Mouse (Mus musculus) T-helper 1 cell (primary cell): ENCODE data around the gene Kif3c.
"Not testable (repeated sequence)": the region's sequence is repeated elsewhere in the genome, so short reads cannot be mapped to it uniquely, and the experiment has no call there.

Source experiments
- in situ Hi-C: fragments of 300-600 bp; cut with MboI, MseI; formaldehyde crosslinking; loops from one replicate; pipeline ENCODE4 v1.15.1; 2025; ENCODE audit warnings: high pct_unique_total_duplicates

Kif3c gene

DNA sequence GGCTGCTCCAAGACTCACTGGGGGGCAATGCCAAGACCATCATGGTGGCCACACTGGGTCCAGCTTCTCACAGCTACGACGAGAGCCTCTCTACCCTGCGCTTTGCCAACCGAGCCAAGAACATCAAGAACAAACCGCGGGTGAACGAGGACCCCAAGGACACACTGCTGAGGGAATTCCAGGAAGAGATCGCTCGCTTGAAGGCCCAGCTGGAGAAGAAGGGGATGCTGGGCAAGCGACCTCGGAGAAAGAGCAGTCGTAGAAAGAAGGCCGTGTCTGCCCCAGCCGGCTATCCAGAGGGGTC lies 2.0 kb downstream of the Kif3c start:
- in situ Hi-C loops: loop anchor here (5.0 kb wide), 3 partner anchors 55 to 135 kb away; partner anchors contain the start of gene Asxl2

DNA sequence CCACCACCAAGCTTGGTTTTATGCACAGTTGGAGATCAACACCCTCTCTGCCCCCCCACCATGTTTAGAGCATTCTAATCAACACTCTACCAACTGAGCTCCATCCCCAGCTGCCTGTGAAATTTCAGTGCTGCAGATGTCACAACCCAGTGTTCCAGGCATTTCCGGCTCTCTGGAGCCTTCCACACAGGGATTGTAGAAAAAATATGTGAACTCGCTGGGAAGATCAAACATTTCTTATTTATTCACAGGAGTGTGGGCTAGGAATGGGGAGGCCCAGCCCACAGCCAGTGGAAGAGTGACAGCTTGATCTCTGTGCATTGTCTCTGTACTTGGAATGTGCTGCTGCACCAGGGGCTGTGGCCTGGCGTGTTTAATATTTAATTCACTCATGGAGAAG lies 3.8 kb downstream of the Kif3c start:
- in situ Hi-C loops: loop anchor here (5.0 kb wide), 3 partner anchors 56 to 136 kb away; partner anchors contain the start of gene Asxl2

DNA sequence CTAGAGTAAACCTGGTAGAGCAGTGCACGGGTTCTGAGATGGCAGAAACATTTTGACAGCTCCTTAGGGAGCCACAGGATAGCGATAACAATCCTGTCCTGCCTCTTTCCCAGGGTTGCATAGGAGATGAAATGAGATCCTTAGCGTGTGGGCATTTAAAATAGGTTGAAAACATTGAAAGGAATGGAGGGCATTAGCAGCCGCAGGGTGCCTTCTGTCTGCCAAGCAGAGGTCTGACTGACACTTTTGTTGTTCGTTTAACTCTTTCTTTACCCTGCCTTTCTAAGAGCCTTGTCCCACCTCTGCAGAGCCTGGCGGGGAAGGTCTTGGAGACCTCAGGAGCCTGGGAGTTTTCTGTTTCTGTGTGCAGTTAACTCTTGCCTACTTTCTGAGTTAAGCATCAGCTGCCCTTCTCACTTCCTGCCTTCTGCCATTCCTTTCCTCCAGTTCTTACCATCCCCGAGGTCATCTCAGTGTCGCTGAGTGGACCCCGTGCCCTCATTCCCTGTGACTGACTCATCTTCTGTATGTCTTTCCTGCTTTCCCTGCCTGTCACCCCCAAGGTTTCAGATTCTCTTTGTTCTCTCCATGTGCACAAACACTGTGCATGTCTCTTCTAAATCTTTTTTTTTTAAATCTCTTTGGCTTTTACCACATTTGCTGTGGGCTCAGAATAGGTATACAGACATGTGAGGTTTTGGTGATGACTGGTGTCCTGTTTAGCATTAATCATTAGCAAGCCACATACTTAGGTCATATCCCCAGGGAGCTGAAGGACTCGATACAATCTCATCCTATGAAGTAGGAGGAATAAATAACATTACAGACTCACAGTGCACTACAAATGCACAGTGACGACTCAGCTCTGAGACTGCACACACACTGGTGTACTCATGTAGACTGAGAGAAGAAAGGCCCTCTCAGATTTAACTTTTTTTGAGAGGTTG lies 6.3 kb downstream of the Kif3c start:
- in situ Hi-C loops: no loop called here

GRCm38 (mm10) chr12:3371991-3372390 lies 7.1 kb downstream of the Kif3c start:
- in situ Hi-C loops: no loop called here

DNA sequence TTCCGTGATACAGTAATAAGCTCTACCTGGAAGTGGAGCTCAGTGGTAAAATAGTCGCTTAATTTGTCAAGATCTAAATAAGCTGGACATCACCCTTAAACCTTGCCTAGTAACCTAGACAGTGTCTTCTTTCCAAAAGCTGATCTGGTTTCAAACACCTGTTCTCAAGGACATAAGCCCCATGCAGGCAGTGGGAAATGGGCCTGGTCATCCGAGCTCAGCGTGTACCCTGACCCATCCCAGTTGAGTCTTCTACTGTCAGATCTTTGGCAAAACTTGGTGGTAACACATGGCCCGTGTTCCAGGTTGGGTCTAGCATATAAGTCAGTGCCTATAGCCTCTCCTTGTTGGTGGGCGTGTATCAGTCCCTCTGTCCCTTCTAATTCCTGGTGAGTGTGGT lies 8.6 kb downstream of the Kif3c start:
- in situ Hi-C loops: no loop called here

DNA sequence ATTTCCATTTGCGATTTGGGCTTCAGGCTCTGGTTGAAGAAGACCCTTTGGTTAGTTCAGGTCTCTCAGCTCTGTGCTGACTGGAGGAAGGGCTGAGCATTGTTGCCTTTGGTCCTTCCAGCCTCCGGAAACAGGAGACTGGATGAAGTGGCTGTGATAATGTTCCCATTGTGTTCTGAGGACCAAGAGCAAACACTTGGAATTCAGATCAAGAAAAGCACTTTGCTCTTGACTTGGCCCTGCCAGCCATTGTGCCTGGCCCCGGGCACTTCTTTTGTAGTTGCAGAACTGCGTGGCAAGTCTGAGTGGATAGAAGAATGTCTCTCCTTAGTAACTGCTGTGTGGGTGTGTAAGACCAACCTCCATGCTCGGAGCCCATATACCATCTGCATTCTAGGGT lies 9.6 kb downstream of the Kif3c start:
- in situ Hi-C loops: no loop called here

GRCm38 (mm10) chr12:3377190-3377589 lies 12.3 kb downstream of the Kif3c start:
- in situ Hi-C loops: no loop called here

- in situ Hi-C loops: no loop called here
Measured at GRCm38 (mm10) chr12:3377755-3378154, 12.8 kb downstream of the Kif3c start.

DNA sequence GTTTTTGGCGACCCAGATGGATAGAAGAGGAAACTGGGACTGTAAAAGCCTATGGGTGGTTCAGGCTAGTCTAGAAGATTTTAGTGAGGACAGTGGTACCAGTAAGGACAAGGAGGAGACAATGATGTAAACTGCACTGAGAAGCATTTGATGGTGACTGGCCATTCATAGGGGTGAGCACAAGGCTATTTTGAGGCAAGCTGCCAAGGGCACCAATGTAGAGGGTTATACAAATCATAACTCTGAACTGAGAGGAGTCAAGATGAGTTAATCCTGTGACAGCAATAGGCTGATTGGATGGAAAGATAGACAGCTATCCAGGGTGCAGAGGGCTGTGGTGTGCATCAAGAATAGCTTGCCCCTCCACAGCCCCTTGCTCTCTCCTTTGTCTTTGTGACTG lies 19.9 kb downstream of the Kif3c start:
- in situ Hi-C loops: loop anchor here (5.0 kb wide), 1 partner anchor 283 kb away; no protein-coding TSS in a partner anchor

DNA sequence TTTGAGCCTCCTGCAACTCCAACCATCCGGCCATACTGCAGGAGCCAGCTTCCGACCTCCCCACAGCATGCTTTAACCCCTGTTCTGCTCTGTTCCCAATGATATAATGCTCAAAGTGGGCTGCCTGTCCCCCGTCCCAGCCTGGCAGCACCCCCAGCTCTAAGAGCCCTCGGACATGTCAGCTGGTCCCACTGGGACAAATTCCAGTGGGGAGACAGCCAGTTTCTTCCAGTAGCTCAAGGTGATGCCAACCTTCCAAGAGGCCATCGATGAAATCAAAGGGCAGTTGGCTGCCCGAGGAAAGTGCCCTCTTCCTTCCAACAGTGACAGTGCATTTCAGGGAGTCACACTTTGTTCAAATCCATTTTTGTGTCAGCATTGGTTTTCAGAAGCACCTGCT lies 20.3 kb downstream of the Kif3c start:
- in situ Hi-C loops: loop anchor here (5.0 kb wide), 1 partner anchor 283 kb away; no protein-coding TSS in a partner anchor

GRCm38 (mm10) chr12:3385940-3386339 lies 21.0 kb downstream of the Kif3c start:
- in situ Hi-C loops: loop anchor here (5.0 kb wide), 1 partner anchor 284 kb away; no protein-coding TSS in a partner anchor

GRCm38 (mm10) chr12:3387891-3388290 lies 23.0 kb downstream of the Kif3c start:
- in situ Hi-C loops: loop anchor here (5.0 kb wide), 1 partner anchor 286 kb away; no protein-coding TSS in a partner anchor

- in situ Hi-C loops: loop anchor here (5.0 kb wide), 1 partner anchor 287 kb away; no protein-coding TSS in a partner anchor
Measured at GRCm38 (mm10) chr12:3389394-3389793, 24.5 kb downstream of the Kif3c start.

DNA sequence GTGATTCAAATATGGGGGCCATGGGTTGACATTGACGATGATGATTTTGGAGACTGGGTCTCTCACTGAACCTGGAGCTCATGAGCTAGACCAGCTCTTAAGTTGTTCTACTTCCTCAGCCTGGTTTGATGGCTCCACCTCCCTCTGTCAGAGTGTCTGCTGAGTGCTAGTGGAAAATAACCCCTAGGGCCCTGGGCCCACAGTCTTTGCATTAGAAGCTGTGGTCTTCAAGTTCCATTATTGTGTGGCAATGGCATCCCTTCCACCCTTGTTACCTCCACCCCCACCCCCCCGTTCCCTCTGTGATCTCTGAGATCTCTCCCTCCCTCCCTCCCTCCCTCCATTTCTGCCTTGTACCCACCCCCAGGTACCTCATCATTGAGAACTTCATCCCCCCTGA lies 25.1 kb downstream of the Kif3c start:
- in situ Hi-C loops: no loop called here

DNA sequence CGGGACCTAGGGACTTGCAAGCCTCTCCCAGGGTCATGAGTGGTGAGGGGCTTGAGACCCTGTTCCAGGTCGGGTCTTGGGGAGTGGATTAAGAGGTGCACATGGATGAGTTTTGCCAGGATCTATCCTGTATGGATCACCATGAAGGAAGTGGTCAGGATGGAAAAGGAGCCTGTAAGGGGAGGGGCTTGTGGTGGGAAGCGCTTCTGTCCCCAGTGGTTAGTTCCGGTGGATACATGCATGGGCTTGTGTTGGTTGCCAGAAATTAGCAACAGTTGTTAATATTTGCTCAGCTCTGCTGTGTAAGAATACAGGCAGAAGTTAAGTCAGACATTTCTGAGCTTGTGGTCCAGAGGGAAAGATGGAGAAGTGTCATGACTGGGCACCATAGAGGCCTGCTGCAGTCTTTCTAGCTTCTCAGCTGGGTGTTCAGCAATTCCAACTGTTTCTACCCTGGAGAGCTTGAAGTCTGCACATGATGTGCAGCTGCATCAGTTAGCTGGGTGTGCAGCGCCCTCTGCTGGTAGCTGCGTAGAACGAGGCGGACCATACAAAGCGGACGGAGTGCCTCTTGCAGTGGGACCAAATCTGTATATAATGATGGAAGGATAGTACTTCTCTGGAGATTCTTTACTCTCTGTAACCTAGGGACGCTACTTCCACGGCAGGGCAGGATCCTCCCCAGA lies 25.8 kb downstream of the Kif3c start:
- in situ Hi-C loops: no loop called here

- in situ Hi-C loops: no loop called here
Measured at GRCm38 (mm10) chr12:3391276-3391675, 26.3 kb downstream of the Kif3c start.

- in situ Hi-C loops: no loop called here
Measured at GRCm38 (mm10) chr12:3393140-3393539, 28.2 kb downstream of the Kif3c start.

GRCm38 (mm10) chr12:3396931-3397330 lies 32.0 kb downstream of the Kif3c start:
- in situ Hi-C loops: no loop called here

- in situ Hi-C loops: not testable (repeated sequence)
Measured at GRCm38 (mm10) chr12:3405662-3406061, 40.7 kb downstream of the Kif3c start.

- in situ Hi-C loops: no loop called here
Measured at GRCm38 (mm10) chr12:3406585-3406984, 41.7 kb downstream of the Kif3c start.

DNA sequence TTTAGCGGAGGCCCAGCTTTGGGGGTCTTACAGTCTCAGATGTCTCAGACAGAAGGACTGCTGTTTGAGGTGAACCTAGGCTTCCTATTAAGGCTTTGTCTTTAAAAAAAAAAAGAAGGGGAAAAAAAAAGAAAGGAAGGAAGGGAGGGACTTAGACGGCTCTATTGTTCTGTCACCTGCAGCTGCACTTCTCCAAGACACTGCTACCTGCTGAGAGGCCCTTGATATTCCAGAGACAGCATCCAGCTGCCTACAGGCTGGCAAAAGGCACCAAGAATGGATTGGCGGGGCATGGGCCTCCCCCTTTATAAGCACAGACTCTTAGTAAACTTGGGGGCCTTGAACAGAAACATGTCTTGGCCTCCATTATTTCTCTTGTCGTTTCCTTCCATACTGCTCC lies 50.0 kb downstream of the Kif3c start:
- in situ Hi-C loops: no loop called here

DNA sequence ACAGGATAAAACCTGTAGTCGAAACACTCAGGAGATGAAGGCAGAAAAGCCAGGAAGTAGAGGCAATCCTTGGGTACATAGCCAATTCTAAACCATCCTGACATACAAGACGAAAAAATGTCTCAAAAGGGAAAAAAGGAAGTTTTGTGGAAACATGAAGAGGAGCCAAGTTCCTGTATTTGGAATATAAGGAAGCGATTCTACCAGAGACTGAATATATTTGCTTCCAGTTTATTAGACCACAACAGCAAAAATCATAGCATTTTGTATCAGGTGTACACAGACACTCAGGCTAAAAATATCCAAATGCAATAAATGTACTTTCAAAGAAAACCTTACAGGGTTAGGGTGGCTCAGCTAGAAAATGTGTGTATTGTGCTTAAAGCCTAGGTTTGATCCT lies 53.8 kb downstream of the Kif3c start:
- in situ Hi-C loops: no loop called here

- in situ Hi-C loops: no loop called here
Measured at GRCm38 (mm10) chr12:3420519-3420918, 55.6 kb downstream of the Kif3c start.
